Mouse (Mus musculus) kidney, embryonic 14.5 days (tissue): ENCODE results near the gene Gls2. TPM values are rescaled to one million over a fixed set of nuclear protein-coding genes. Genes with fewer than 3 reads are reported as not detected.

Experiments used
- ATAC-seq: fragments of 200-750 bp; cut with Nextera tagmentation; 2 replicates; pipeline ENCODE4 v1.8.0; 2017; ENCODE audit warnings: moderate number of reproducible peaks, mild to moderate bottlenecking, moderate TSS enrichment, moderate library complexity; ENCODE audit not compliant: low FRiP score, low TSS enrichment
- H3K27ac ChIP-seq: fragments of 300-500 bp; sonication (generic); 2 replicates; pipeline ENCODE4 v1.5.1; 2014; ENCODE audit warnings: low read depth, mild to moderate bottlenecking, low read length, moderate library complexity, mixed read lengths
- H3K27me3 ChIP-seq: fragments of 300-500 bp; sonication (generic); 2 replicates; pipeline ENCODE4 v1.6.1; 2014; ENCODE audit warnings: mild to moderate bottlenecking, low read length; ENCODE audit not compliant: control insufficient read depth, insufficient read depth
- H3K36me3 ChIP-seq: fragments of 300-500 bp; sonication (generic); 2 replicates; pipeline ENCODE4 v1.6.1; 2014; ENCODE audit warnings: low read length, mixed read lengths; ENCODE audit not compliant: control insufficient read depth, insufficient read depth
- H3K4me1 ChIP-seq: fragments of 300-500 bp; sonication (generic); 2 replicates; pipeline ENCODE4 v1.6.1; 2014; ENCODE audit warnings: low read length, mixed read lengths; ENCODE audit not compliant: control insufficient read depth, insufficient read depth
- H3K4me2 ChIP-seq: fragments of 300-500 bp; sonication (generic); replicated peaks from 2 replicates; pipeline ENCODE4 v1.6.1; 2014; ENCODE audit warnings: low read depth, mild to moderate bottlenecking, low read length
- H3K4me3 ChIP-seq: fragments of 300-500 bp; sonication (generic); 2 replicates; pipeline ENCODE4 v1.5.1; 2014; ENCODE audit warnings: mild to moderate bottlenecking, low read length
- H3K9ac ChIP-seq: fragments of 300-500 bp; sonication (generic); 2 replicates; pipeline ENCODE4 v1.6.1; 2014; ENCODE audit warnings: low read depth, mild to moderate bottlenecking, low read length, moderate library complexity
- H3K9me3 ChIP-seq: fragments of 300-500 bp; sonication (generic); 2 replicates; pipeline ENCODE4 v1.6.1; 2016; ENCODE audit warnings: low read length; ENCODE audit not compliant: control insufficient read depth
- WGBS: fragments of 180-500 bp; shearing (Covaris S2); extraction: QIAGEN DNeasy Blood & Tissue Kit; methylation state at CpG from one replicate; pipeline ENCODE4 v1.1.7; 2014; 5-methylcytosine and 5-hydroxymethylcytosine counted together
- polyA plus RNA-seq: library from polyadenylated mRNA; unstranded; fragments of >200 nt; fragmentation: Nextera tagmentation; extraction: Ambion mirVana; gene quantifications from 2 replicates; pipeline ENCODE4 v1.2.1, GENCODE M21; 2014

Gene Gls2
- polyA plus RNA-seq, 1 experiment from 2014 or later, result 1.1 TPM

DNA sequence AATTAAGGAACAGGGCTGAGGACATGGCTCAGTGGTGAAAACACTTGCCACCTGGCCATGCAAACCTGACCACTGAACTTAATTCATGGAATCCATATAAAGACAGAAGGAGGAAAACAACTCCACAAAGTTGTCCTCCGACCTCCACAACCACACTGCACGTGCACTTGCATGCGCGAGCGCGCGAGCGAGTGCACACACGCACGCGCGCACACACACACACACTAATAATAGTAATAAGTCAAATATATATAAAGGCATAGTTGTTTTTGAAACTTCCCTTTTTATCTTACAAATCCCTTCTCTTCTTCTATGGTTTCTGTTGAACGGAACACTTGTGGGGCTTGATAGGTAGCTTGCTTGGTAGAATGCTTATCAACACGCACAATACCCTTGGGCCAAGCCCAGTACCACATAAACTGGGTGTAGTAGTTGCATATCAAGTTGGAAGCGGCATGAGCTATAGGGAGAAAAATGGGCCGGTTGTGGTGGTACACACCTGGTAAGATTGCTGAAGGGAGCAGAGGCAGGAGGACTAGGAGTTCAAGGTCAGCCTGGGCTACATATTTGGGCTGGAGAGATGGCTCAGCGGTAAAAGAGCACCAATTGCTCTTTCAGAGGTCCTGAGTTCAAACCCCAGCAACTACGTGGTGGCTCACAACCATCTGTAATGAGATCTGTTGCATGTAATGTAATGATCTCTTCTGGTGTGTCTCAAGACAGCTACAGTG is 24.3 kb downstream of the Gls2 start:
- Histone ChIP-seq H3K27ac (no peak overlapping the region), H3K9me3 (no peaks in the 10 kb centered on the region), H3K36me3 (no peaks in the 10 kb centered on the region), H3K9ac (no peak overlapping the region), H3K4me1 (no peaks in the 10 kb centered on the region), H3K27me3 (0 out of 2 replicates have a peak, but pooled peaks cover 4% of the 10 kb centered on the region), H3K4me2 (no peak overlapping the region), H3K4me3 (no peak overlapping the region)
- ATAC-seq, result no peak
- WGBS, result 91% methylated on average over 18 of the region's 18 CpGs

DNA sequence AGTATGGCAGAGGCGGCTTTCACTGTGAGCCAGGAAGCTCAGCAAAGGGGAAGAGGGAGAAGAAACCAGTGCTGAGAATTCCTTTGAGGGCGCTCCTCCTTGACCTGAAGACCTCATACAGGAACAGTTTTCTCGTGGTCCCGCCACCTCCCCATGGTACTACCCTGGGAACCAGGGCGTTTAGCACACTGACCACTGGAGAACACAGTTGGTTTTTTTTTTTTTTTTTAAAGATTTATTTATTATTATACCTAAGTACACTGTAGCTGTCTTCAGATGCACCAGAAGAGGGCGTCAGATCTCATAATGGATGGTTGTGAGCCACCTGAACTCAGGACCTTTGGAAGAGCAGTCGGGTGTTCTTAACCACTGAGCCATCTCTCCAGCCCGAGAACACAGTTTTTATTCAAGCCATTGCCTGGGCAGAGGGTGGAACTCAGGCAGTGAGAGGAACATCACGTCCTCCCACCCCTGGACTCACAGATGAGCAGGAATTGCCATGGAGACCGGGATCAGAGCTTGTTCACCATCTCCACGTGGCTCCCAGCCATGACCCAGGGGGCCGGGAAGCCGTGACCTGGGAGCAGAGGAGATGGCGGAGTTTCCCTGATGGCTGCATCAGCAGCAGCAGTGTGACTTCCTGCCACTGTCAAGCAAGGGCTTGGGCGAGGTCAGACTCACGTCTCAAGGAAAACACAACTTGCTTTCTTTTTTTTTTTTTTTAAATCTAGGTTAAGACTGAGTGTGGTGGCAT is 27.5 kb downstream of the Gls2 start:
- ATAC-seq, result no peak
- WGBS, result 43% methylated on average over 16 of the region's 16 CpGs
- H3K27ac ChIP-seq, result no peak overlapping the region

DNA sequence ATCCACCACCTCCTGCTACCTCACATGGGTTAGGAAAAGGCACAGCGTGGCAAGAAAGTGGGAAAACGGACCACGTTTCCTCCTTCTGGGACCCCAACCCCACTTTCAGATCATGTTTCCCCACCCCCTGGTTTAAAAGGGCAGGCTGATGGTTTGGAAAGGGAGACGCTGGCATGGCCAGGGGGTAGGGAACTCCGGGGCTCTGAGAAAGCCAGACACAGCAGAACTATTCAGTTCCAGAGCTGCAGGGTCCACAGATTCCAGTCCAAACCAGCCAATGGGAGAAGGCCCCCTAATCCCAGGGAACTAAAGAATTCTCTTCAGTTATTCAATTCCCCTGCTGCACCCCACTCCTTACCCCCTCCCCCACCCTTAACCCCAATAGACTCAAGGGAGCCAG is 30.8 kb downstream of the Gls2 start:
- Histone ChIP-seq H3K4me2 (no peak overlapping the region), H3K27me3 (no peaks in the 10 kb centered on the region), H3K4me1 (no peaks in the 10 kb centered on the region), H3K9ac (no peak overlapping the region), H3K36me3 (no peaks in the 10 kb centered on the region), H3K4me3 (no peak overlapping the region), H3K9me3 (no peaks in the 10 kb centered on the region), H3K27ac (no peak overlapping the region)
- 50% methylated on average over 5 of the region's 5 CpGs for WGBS
- ATAC-seq, result no peak

More for the DNA sequence above, 27.5 kb downstream of the Gls2 start:
- no peaks in the 10 kb centered on the region for H3K9me3 ChIP-seq
- no peaks in the 10 kb centered on the region for H3K36me3 ChIP-seq
- no peaks in the 10 kb centered on the region for H3K4me1 ChIP-seq
- no peak overlapping the region for H3K4me2 ChIP-seq
- H3K27me3 ChIP-seq, result no peaks in the 10 kb centered on the region
- H3K4me3 ChIP-seq, result no peak overlapping the region
- H3K9ac ChIP-seq, result no peak overlapping the region

DNA sequence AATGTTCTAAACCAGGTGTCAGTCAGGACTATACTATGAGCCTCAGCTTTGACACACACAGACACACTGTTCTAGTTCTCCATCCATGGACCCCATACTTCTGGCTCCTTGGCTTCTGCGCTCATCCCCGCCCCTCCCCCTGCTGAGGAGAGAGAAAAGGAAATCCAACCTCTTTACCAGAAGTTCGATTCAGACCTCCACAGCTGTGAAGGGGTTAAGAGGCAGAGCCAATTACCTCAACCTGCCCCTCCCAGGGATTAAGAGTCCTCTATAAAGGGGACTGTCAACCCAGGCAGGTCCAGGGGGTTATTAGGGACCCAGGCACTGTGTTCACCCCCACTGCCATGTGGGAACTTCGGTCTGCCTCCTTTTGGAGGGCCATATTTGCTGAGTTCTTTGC is 31.3 kb downstream of the Gls2 start, which contains the start of gene Mip:
Gene Mip (plus strand): TSS at position 301 of the 400 bp plus-strand sequence.
- no peak within 1 kb of the TSS for H3K27ac ChIP-seq
- no peak for ATAC-seq

DNA sequence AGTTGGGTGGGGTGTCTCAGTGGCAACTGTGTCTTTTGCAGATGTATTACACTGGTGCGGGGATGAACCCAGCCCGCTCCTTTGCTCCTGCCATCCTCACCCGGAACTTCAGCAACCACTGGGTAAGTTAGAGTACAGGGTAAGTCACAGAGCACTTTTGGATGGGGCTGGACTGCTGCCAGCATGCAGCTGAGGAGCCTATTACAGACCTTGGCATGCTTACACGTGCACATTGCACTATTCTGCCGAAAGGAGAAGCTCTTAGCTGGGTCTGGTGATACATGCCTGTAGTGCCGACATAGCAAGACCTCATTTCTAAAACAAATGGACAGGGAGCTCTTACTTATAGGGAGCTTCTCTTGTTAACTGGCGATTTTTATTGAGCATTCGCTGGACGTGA is 33.3 kb downstream of the Gls2 start:
- Histone ChIP-seq H3K4me1 (peaks cover 6% of the 10 kb centered on the region), H3K9me3 (no peaks in the 10 kb centered on the region), H3K4me3 (no peak overlapping the region), H3K9ac (no peak overlapping the region), H3K27ac (no peak overlapping the region), H3K4me2 (no peak overlapping the region), H3K36me3 (no peaks in the 10 kb centered on the region), H3K27me3 (no peaks in the 10 kb centered on the region)
- WGBS, result 83% methylated on average over 9 of the region's 9 CpGs
- no peak for ATAC-seq

More for the DNA sequence above, 31.3 kb downstream of the Gls2 start, which contains the start of gene Mip:
- Histone ChIP-seq H3K4me1 (no peaks in the 10 kb centered on the region), H3K9ac (no peak within 1 kb of the TSS), H3K27me3 (no peaks in the 10 kb centered on the region), H3K4me2 (no peak within 1 kb of the TSS), H3K9me3 (no peaks in the 10 kb centered on the region), H3K36me3 (no peaks in the 10 kb centered on the region), H3K4me3 (no peak within 1 kb of the TSS)
- WGBS, result 44% methylated on average over 4 of the region's 4 CpGs

DNA sequence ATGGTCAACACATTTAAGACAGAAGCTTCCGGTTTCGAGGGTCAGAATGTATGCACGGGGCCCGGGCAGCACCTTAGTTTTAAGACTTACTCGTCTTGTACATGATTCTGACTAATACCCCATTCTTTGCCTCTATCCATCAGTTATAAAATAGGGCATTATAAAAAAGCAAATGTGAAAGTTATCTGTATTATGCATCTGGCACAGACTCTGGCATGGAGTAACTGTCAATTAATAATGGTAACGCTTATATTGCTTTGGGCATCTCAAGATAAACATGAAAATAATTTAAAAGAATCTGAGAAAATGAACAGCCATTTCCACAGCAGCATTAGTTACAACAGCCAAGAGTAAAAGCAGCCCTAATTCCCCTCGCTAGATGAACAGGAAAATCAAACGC is 33.8 kb downstream of the Gls2 start:
- H3K4me2 ChIP-seq, result no peak overlapping the region
- no peaks in the 10 kb centered on the region for H3K9me3 ChIP-seq
- 89% methylated on average over 8 of the region's 8 CpGs for WGBS

DNA sequence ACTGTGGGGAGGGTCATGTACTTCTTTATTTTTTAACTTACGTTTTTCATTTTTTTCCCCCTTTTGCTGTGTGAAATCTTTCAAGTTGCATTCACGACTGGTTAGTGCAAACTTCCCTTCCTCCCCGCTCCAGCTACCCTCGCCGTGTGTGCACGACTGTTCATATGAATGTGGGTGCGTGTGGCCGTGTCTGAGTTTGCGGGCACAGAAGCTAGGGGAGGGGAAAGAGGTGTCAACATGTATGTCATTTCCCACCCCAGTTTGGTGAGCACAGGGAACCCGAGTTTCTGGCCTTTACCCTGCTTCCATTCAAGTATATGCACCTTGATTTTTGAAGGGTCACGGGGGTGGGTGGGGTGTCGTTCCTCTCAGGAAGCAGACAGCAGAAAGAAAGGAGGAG is 36.3 kb downstream of the Gls2 start:
- ATAC-seq, result no peak
- H3K4me2 ChIP-seq, result no peak overlapping the region; the same call in 1 of the 2 replicates
- H3K27ac ChIP-seq, result no peak overlapping the region

More for the DNA sequence above, 33.8 kb downstream of the Gls2 start:
- Histone ChIP-seq H3K9ac (no peak overlapping the region), H3K36me3 (no peaks in the 10 kb centered on the region), H3K27me3 (no peaks in the 10 kb centered on the region), H3K4me3 (no peak overlapping the region), H3K4me1 (peaks cover 6% of the 10 kb centered on the region), H3K27ac (no peak overlapping the region)
- ATAC-seq, result no peak

DNA sequence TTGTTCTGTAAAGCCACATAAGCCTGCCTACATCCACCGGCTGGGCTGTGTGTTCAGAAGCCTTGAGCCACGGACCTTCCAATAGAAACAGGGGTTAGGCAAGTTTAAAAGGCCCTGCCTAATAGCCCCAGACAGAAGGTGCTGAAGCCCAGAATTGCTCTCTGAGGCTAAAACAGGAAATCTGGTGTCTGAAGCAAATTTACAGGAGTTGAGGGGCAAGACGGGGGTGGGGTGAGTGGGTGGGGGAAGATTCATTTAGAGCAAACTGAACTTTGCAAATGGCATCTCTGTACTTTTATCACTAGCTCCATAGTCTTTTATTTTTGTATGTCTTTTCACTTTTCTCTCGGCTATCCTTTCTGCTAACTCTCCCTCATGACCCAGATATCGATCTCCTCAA is 36.9 kb downstream of the Gls2 start:
- Histone ChIP-seq H3K36me3 (peaks cover 8% of the 10 kb centered on the region; the same call in 1 of the 2 replicates), H3K9me3 (no peaks in the 10 kb centered on the region), H3K9ac (peak overlapping the region; percentile 82; the same call in 1 of the 2 replicates), H3K4me1 (peaks cover 6% of the 10 kb centered on the region), H3K27me3 (no peaks in the 10 kb centered on the region), H3K4me3 (peak overlapping the region; percentile 85), H3K4me2 (peak overlapping the region; percentile 71), H3K27ac (peak overlapping the region; percentile 96; the same call in 1 of the 2 replicates)
- 4% methylated on average over 5 of the region's 5 CpGs for WGBS
- ATAC-seq, result no peak

More for the DNA sequence above, 36.3 kb downstream of the Gls2 start:
- H3K9ac ChIP-seq, result peak overlapping the region; percentile 82; the same call in 1 of the 2 replicates
- 72% methylated on average over 12 of the region's 12 CpGs for WGBS
- no peaks in the 10 kb centered on the region for H3K27me3 ChIP-seq
- H3K9me3 ChIP-seq, result no peaks in the 10 kb centered on the region
- H3K4me1 ChIP-seq, result peaks cover 6% of the 10 kb centered on the region
- no peak overlapping the region for H3K4me3 ChIP-seq
- peaks cover 8% of the 10 kb centered on the region; the same call in 1 of the 2 replicates for H3K36me3 ChIP-seq
